Mouse (Mus musculus): ENCODE data around the gene Grap. TPM values are rescaled to one million over a fixed set of nuclear protein-coding genes. Genes with fewer than 3 reads are reported as not detected.

Grap gene
- polyA plus RNA-seq, 1 experiment from 2014 or later: 12.0 TPM

GRCm38 (mm10) chr11:61646499-61647039 is 6.5 kb upstream of the Grap start:
- 64% methylated on average over 2 of the region's 2 CpGs for WGBS
- H3K4me1 ChIP-seq (ENCODE audit: control insufficient read depth, insufficient read depth, low read depth, low read length): no peaks in the 10 kb centered on the region

GRCm38 (mm10) chr11:61647110-61647910 is 5.8 kb upstream of the Grap start:
- Histone ChIP-seq H3K4me3 (ENCODE audit: low read length) (no peak overlapping the region), H3K4me1 (ENCODE audit: control insufficient read depth, insufficient read depth, low read depth, low read length) (no peaks in the 10 kb centered on the region), H3K9me3 (ENCODE audit: control insufficient read depth, low read length) (no peaks in the 10 kb centered on the region), H3K9ac (ENCODE audit: low read depth, low read length) (no peak overlapping the region), H3K27me3 (replicated peaks; ENCODE audit: control insufficient read depth, insufficient read depth, low read length) (no peaks in the 10 kb centered on the region), H3K27ac (ENCODE audit: low read depth, low read length) (no peak overlapping the region), H3K36me3 (ENCODE audit: control insufficient read depth, insufficient read depth, low read length) (no peaks in the 10 kb centered on the region), H3K4me2 (ENCODE audit: low read length) (no peak overlapping the region)
- ATAC-seq: no peak
- WGBS: 81% methylated on average over 10 of the region's 10 CpGs

More at GRCm38 (mm10) chr11:61646499-61647039, 6.5 kb upstream of the Grap start:
- no peaks in the 10 kb centered on the region for H3K27me3 ChIP-seq (replicated peaks; ENCODE audit: control insufficient read depth, insufficient read depth, low read length)
- H3K4me3 ChIP-seq (ENCODE audit: low read length): no peak overlapping the region
- no peaks in the 10 kb centered on the region for H3K36me3 ChIP-seq (ENCODE audit: control insufficient read depth, insufficient read depth, low read length)
- H3K27ac ChIP-seq (ENCODE audit: low read depth, low read length): no peak overlapping the region
- H3K9ac ChIP-seq (ENCODE audit: low read depth, low read length): no peak overlapping the region
- no peaks in the 10 kb centered on the region for H3K9me3 ChIP-seq (ENCODE audit: control insufficient read depth, low read length)
- no peak overlapping the region for H3K4me2 ChIP-seq (ENCODE audit: low read length)
- no peak for ATAC-seq

- Histone ChIP-seq H3K9ac (ENCODE audit: low read depth, low read length) (no peak overlapping the region), H3K9me3 (ENCODE audit: control insufficient read depth, low read length) (no peaks in the 10 kb centered on the region), H3K4me2 (ENCODE audit: low read length) (no peak overlapping the region), H3K4me1 (ENCODE audit: control insufficient read depth, insufficient read depth, low read depth, low read length) (no peaks in the 10 kb centered on the region), H3K36me3 (ENCODE audit: control insufficient read depth, insufficient read depth, low read length) (no peaks in the 10 kb centered on the region), H3K4me3 (ENCODE audit: low read length) (no peak overlapping the region), H3K27me3 (replicated peaks; ENCODE audit: control insufficient read depth, insufficient read depth, low read length) (no peaks in the 10 kb centered on the region), H3K27ac (ENCODE audit: low read depth, low read length) (no peak overlapping the region)
- no peak for ATAC-seq
- 78% methylated on average over 6 of the region's 6 CpGs for WGBS
Observed at GRCm38 (mm10) chr11:61647956-61648748, 4.9 kb upstream of the Grap start.

- Histone ChIP-seq H3K36me3 (ENCODE audit: control insufficient read depth, insufficient read depth, low read length) (no peaks in the 10 kb centered on the region), H3K9me3 (ENCODE audit: control insufficient read depth, low read length) (no peaks in the 10 kb centered on the region), H3K4me2 (ENCODE audit: low read length) (no peak overlapping the region), H3K9ac (ENCODE audit: low read depth, low read length) (no peak overlapping the region), H3K4me1 (ENCODE audit: control insufficient read depth, insufficient read depth, low read depth, low read length) (no peaks in the 10 kb centered on the region), H3K27ac (ENCODE audit: low read depth, low read length) (no peak overlapping the region), H3K4me3 (ENCODE audit: low read length) (no peak overlapping the region), H3K27me3 (replicated peaks; ENCODE audit: control insufficient read depth, insufficient read depth, low read length) (no peaks in the 10 kb centered on the region)
- 77% methylated on average over 7 of the region's 7 CpGs for WGBS
- ATAC-seq: no peak
Observed at GRCm38 (mm10) chr11:61648749-61649115, 4.3 kb upstream of the Grap start.

- no peak for ATAC-seq
- no peak overlapping the region for H3K4me3 ChIP-seq (ENCODE audit: low read length)
Observed at GRCm38 (mm10) chr11:61649163-61649580, 3.9 kb upstream of the Grap start.

GRCm38 (mm10) chr11:61649626-61650025 is 3.4 kb upstream of the Grap start:
- ATAC-seq: no peak
- 90% methylated on average over 4 of the region's 4 CpGs for WGBS
- H3K4me1 ChIP-seq (ENCODE audit: control insufficient read depth, insufficient read depth, low read depth, low read length): no peaks in the 10 kb centered on the region

More at GRCm38 (mm10) chr11:61649163-61649580, 3.9 kb upstream of the Grap start:
- Histone ChIP-seq H3K27ac (ENCODE audit: low read depth, low read length) (no peak overlapping the region), H3K36me3 (ENCODE audit: control insufficient read depth, insufficient read depth, low read length) (no peaks in the 10 kb centered on the region), H3K9me3 (ENCODE audit: control insufficient read depth, low read length) (no peaks in the 10 kb centered on the region), H3K27me3 (replicated peaks; ENCODE audit: control insufficient read depth, insufficient read depth, low read length) (no peaks in the 10 kb centered on the region), H3K9ac (ENCODE audit: low read depth, low read length) (no peak overlapping the region), H3K4me1 (ENCODE audit: control insufficient read depth, insufficient read depth, low read depth, low read length) (no peaks in the 10 kb centered on the region), H3K4me2 (ENCODE audit: low read length) (no peak overlapping the region)
- 93% methylated on average over 5 of the region's 5 CpGs for WGBS

GRCm38 (mm10) chr11:61650470-61651265 is 2.4 kb upstream of the Grap start:
- no peak overlapping the region for H3K27ac ChIP-seq (ENCODE audit: low read depth, low read length)
- H3K36me3 ChIP-seq (ENCODE audit: control insufficient read depth, insufficient read depth, low read length): no peaks in the 10 kb centered on the region
- H3K4me3 ChIP-seq (ENCODE audit: low read length): no peak overlapping the region
- no peak overlapping the region for H3K9ac ChIP-seq (ENCODE audit: low read depth, low read length)
- no peaks in the 10 kb centered on the region for H3K4me1 ChIP-seq (ENCODE audit: control insufficient read depth, insufficient read depth, low read depth, low read length)
- H3K4me2 ChIP-seq (ENCODE audit: low read length): no peak overlapping the region
- H3K27me3 ChIP-seq (replicated peaks; ENCODE audit: control insufficient read depth, insufficient read depth, low read length): no peaks in the 10 kb centered on the region
- H3K9me3 ChIP-seq (ENCODE audit: control insufficient read depth, low read length): no peaks in the 10 kb centered on the region
- WGBS: 86% methylated on average over 9 of the region's 9 CpGs
- ATAC-seq: no peak

More at GRCm38 (mm10) chr11:61649626-61650025, 3.4 kb upstream of the Grap start:
- Histone ChIP-seq H3K27me3 (replicated peaks; ENCODE audit: control insufficient read depth, insufficient read depth, low read length) (no peaks in the 10 kb centered on the region), H3K36me3 (ENCODE audit: control insufficient read depth, insufficient read depth, low read length) (no peaks in the 10 kb centered on the region), H3K9ac (ENCODE audit: low read depth, low read length) (no peak overlapping the region), H3K4me2 (ENCODE audit: low read length) (no peak overlapping the region), H3K9me3 (ENCODE audit: control insufficient read depth, low read length) (no peaks in the 10 kb centered on the region), H3K4me3 (ENCODE audit: low read length) (no peak overlapping the region), H3K27ac (ENCODE audit: low read depth, low read length) (no peak overlapping the region)

GRCm38 (mm10) chr11:61652216-61652615 is 849 bp upstream of the Grap start:
- Histone ChIP-seq H3K27ac (ENCODE audit: low read depth, low read length) (no peak overlapping the region), H3K9ac (ENCODE audit: low read depth, low read length) (no peak overlapping the region), H3K4me2 (ENCODE audit: low read length) (no peak overlapping the region), H3K4me3 (ENCODE audit: low read length) (no peak overlapping the region), H3K27me3 (replicated peaks; ENCODE audit: control insufficient read depth, insufficient read depth, low read length) (no peaks in the 10 kb centered on the region), H3K36me3 (ENCODE audit: control insufficient read depth, insufficient read depth, low read length) (no peaks in the 10 kb centered on the region), H3K9me3 (ENCODE audit: control insufficient read depth, low read length) (no peaks in the 10 kb centered on the region), H3K4me1 (ENCODE audit: control insufficient read depth, insufficient read depth, low read depth, low read length) (no peaks in the 10 kb centered on the region)
- ATAC-seq: no peak
- 90% methylated on average over 5 of the region's 5 CpGs for WGBS
